Mouse (Mus musculus) liver, embryonic 11.5 days (tissue): ENCODE data around the gene Sec24b. TPM values are rescaled to one million over a fixed set of nuclear protein-coding genes. Genes with fewer than 3 reads are reported as not detected.

Experiments used
- ATAC-seq: fragments of 200-750 bp; cut with Nextera tagmentation; replicated peaks from 2 replicates; pipeline ENCODE4 v1.8.0; 2017; ENCODE audit warnings: moderate number of reproducible peaks, mild to moderate bottlenecking, moderate TSS enrichment, moderate library complexity; ENCODE audit not compliant: low FRiP score
- DNase-seq: peaks from one replicate; pipeline ENCODE4 v3.0.0-alpha.2; 2017; ENCODE audit warnings: low spot score
- H3K27ac ChIP-seq: fragments of 300-500 bp; sonication (generic); 2 replicates; pipeline ENCODE4 v1.5.1; 2014; ENCODE audit warnings: mild to moderate bottlenecking, low read depth, low read length, control low read depth
- H3K27me3 ChIP-seq: fragments of 300-500 bp; sonication (generic); replicated peaks from 2 replicates; pipeline ENCODE4 v1.6.1; 2014; ENCODE audit warnings: low read length, mixed read lengths; ENCODE audit not compliant: control insufficient read depth, insufficient read depth
- H3K36me3 ChIP-seq: fragments of 300-500 bp; sonication (generic); 2 replicates; pipeline ENCODE4 v1.6.1; 2014; ENCODE audit warnings: mild to moderate bottlenecking, low read length, moderate library complexity, mixed read lengths; ENCODE audit not compliant: control insufficient read depth, insufficient read depth
- H3K4me1 ChIP-seq: fragments of 300-500 bp; sonication (generic); replicated peaks from 2 replicates; pipeline ENCODE4 v1.6.1; 2014; ENCODE audit warnings: low read length, mixed read lengths; ENCODE audit not compliant: control insufficient read depth, insufficient read depth
- H3K4me2 ChIP-seq: fragments of 300-500 bp; sonication (generic); 2 replicates; pipeline ENCODE4 v1.6.1; 2014; ENCODE audit warnings: mild to moderate bottlenecking, control low read depth, moderate library complexity
- H3K4me3 ChIP-seq: fragments of 300-500 bp; sonication (generic); 2 replicates; pipeline ENCODE4 v1.5.1; 2014; ENCODE audit warnings: low read depth, low read length, control low read depth
- H3K9ac ChIP-seq: fragments of 300-500 bp; sonication (generic); 2 replicates; pipeline ENCODE4 v1.6.1; 2014; ENCODE audit warnings: low read depth, low read length, control low read depth
- H3K9me3 ChIP-seq: fragments of 300-500 bp; sonication (generic); 2 replicates; pipeline ENCODE4 v1.6.1; 2016; ENCODE audit warnings: low read length, inconsistent platforms, mixed read lengths; ENCODE audit not compliant: control insufficient read depth
- WGBS: fragments of 180-500 bp; shearing (Covaris S2); extraction: QIAGEN DNeasy Blood & Tissue Kit; methylation state at CpG from one replicate; pipeline ENCODE4 v1.1.7; 2014; 5-methylcytosine and 5-hydroxymethylcytosine counted together
- polyA plus RNA-seq: library from polyadenylated mRNA; unstranded; fragments of >200 nt; fragmentation: Nextera tagmentation; extraction: Ambion mirVana; gene quantifications from 2 replicates; pipeline ENCODE4 v1.2.1, GENCODE M21; 2014

The Sec24b gene
- polyA plus RNA-seq, 1 experiment from 2014 or later: 26.7 TPM

GRCm38 (mm10) chr3:130059805-130060395, 1.5 kb downstream of the Sec24b start:
- H3K27ac ChIP-seq: peak overlapping the region; percentile 94
- ATAC-seq (peak; percentile 53), DNase-seq (peak; percentile 35)
- under 1% methylated on average over 42 of the region's 42 CpGs for WGBS
- H3K27me3 ChIP-seq: 0 out of 2 replicates have a peak, but pooled peaks cover 2% of the 10 kb centered on the region
- no peaks in the 10 kb centered on the region for H3K36me3 ChIP-seq
- peaks cover 22% of the 10 kb centered on the region for H3K4me1 ChIP-seq
- peak overlapping the region; percentile 91 for H3K4me3 ChIP-seq
- peak overlapping the region; percentile 88 for H3K4me2 ChIP-seq
- peak overlapping the region; percentile 89 for H3K9ac ChIP-seq
- no peaks in the 10 kb centered on the region for H3K9me3 ChIP-seq

GRCm38 (mm10) chr3:130058488-130058887, 2.9 kb downstream of the Sec24b start:
- no peak overlapping the region for H3K27ac ChIP-seq
- DNase-seq (no peak), ATAC-seq (no peak)
- no peak overlapping the region for H3K4me3 ChIP-seq
- no peaks in the 10 kb centered on the region for H3K27me3 ChIP-seq
- H3K4me2 ChIP-seq: peak overlapping the region; percentile 88; the same call in 1 of the 2 replicates
- H3K9me3 ChIP-seq: no peaks in the 10 kb centered on the region
- H3K9ac ChIP-seq: no peak overlapping the region
- H3K36me3 ChIP-seq: no peaks in the 10 kb centered on the region
- WGBS: 70% methylated on average over 2 of the region's 2 CpGs
- H3K4me1 ChIP-seq: peaks cover 22% of the 10 kb centered on the region

- no peak overlapping the region for H3K27ac ChIP-seq
- WGBS: 74% methylated on average over 14 of the region's 14 CpGs
- ATAC-seq: no peak
- H3K4me3 ChIP-seq: no peak overlapping the region
- no peaks in the 10 kb centered on the region for H3K27me3 ChIP-seq
- H3K36me3 ChIP-seq: no peaks in the 10 kb centered on the region
- no peaks in the 10 kb centered on the region for H3K9me3 ChIP-seq
- DNase-seq: no peak
- H3K4me1 ChIP-seq: peaks cover 22% of the 10 kb centered on the region
- no peak overlapping the region for H3K9ac ChIP-seq
- H3K4me2 ChIP-seq: no peak overlapping the region
These were observed 3.6 kb downstream of the Sec24b start for GRCm38 (mm10) chr3:130057569-130058345.

- H3K36me3 ChIP-seq: no peaks in the 10 kb centered on the region
- H3K27ac ChIP-seq: no peak overlapping the region
- H3K4me3 ChIP-seq: no peak overlapping the region
- no peak overlapping the region for H3K4me2 ChIP-seq
- WGBS: 87% methylated on average over 15 of the region's 15 CpGs
- DNase-seq: no peak
- peaks cover 15% of the 10 kb centered on the region for H3K4me1 ChIP-seq
- no peaks in the 10 kb centered on the region for H3K27me3 ChIP-seq
- ATAC-seq: no peak
- H3K9me3 ChIP-seq: no peaks in the 10 kb centered on the region
- H3K9ac ChIP-seq: no peak overlapping the region
These were observed 5.7 kb downstream of the Sec24b start for GRCm38 (mm10) chr3:130055416-130056385.

- Histone ChIP-seq H3K4me1 (peaks cover 15% of the 10 kb centered on the region), H3K4me3 (no peak overlapping the region), H3K9ac (no peak overlapping the region), H3K27ac (no peak overlapping the region), H3K27me3 (no peaks in the 10 kb centered on the region), H3K4me2 (no peak overlapping the region), H3K9me3 (no peaks in the 10 kb centered on the region), H3K36me3 (0 out of 2 replicates have a peak, but pooled peaks cover 3% of the 10 kb centered on the region)
- WGBS: 86% methylated on average over 6 of the region's 6 CpGs
- ATAC-seq (no peak), DNase-seq (no peak)
These were observed 6.8 kb downstream of the Sec24b start for GRCm38 (mm10) chr3:130054587-130054986.

- H3K27ac ChIP-seq: no peak overlapping the region
- DNase-seq (no peak), ATAC-seq (no peak)
- H3K4me1 ChIP-seq: peaks cover 5% of the 10 kb centered on the region
- H3K9me3 ChIP-seq: no peaks in the 10 kb centered on the region
- H3K4me3 ChIP-seq: no peak overlapping the region
- no peak overlapping the region for H3K9ac ChIP-seq
- H3K36me3 ChIP-seq: 0 out of 2 replicates have a peak, but pooled peaks cover 3% of the 10 kb centered on the region
- no peak overlapping the region for H3K4me2 ChIP-seq
- no peaks in the 10 kb centered on the region for H3K27me3 ChIP-seq
- 70% methylated on average over 10 of the region's 10 CpGs for WGBS
These were observed 7.8 kb downstream of the Sec24b start for GRCm38 (mm10) chr3:130053340-130054066.

GRCm38 (mm10) chr3:130052541-130053298, 8.6 kb downstream of the Sec24b start:
- H3K9ac ChIP-seq: no peak overlapping the region
- H3K4me3 ChIP-seq: no peak overlapping the region
- H3K4me2 ChIP-seq: no peak overlapping the region
- 0 out of 2 replicates have a peak, but pooled peaks cover 3% of the 10 kb centered on the region for H3K36me3 ChIP-seq
- DNase-seq (no peak), ATAC-seq (no peak)
- no peaks in the 10 kb centered on the region for H3K27me3 ChIP-seq
- no peak overlapping the region for H3K27ac ChIP-seq
- no peaks in the 10 kb centered on the region for H3K9me3 ChIP-seq
- WGBS: 80% methylated on average over 6 of the region's 6 CpGs
- H3K4me1 ChIP-seq: peaks cover 3% of the 10 kb centered on the region
